17 mouse cellular contexts compared by ENCODE assay signal in the genomic region with DNA sequence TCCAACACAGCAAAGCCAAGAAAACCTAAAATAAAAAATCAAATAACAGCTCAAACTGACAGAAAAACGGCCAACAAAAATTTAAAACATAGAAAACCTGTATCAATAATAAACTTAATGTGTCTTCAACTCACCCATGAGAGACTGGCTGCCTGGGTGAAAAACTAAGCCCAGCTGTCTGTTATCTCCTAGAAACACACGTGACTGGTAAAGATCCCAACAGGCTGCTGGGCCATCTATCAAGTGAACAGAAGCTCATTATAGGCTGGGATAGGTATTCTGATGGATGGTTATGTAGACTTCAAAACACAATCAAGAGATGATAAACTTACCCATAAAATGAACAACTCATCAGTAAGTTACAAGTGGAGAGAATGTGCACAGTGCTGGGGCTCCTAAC. TPM values are rescaled to one million over a fixed set of nuclear protein-coding genes. Genes with fewer than 3 reads are reported as not detected.
"Had no signal": no experiment of that assay in that cellular context is flagged by ENCODE, and none has a peak within 500 bp of the region (broad histone marks: within the 10 kb centered on the region; RNA-seq: fewer than 3 reads in every experiment).

No protein-coding gene starts in this region.

- H3K4me2 ChIP-seq: limb, embryonic 12.5 days; limb, embryonic 15.5 days; midbrain, embryonic 13.5 days had no signal

- H3K27ac ChIP-seq: limb, embryonic 12.5 days; limb, embryonic 15.5 days; midbrain, embryonic 10.5 days; midbrain, embryonic 13.5 days had no signal

- ATAC-seq: midbrain, embryonic 13.5 days; midbrain, embryonic 16.5 days had no signal

- DNase-seq: kidney, adult 18-20 months; kidney, adult 9 months; kidney, postnatal 14 days; kidney, postnatal 4 days; lung, adult 2 months; lung, postnatal 14 days; lung, postnatal 4 days; thymus, adult 18-20 months; thymus, postnatal 36 days had no signal

- H3K4me3 ChIP-seq: limb, embryonic 12.5 days; limb, embryonic 15.5 days; midbrain, embryonic 10.5 days; midbrain, embryonic 13.5 days had no signal

- H3K9me3 ChIP-seq: limb, embryonic 12.5 days; limb, embryonic 15.5 days; midbrain, embryonic 10.5 days; midbrain, embryonic 13.5 days had no signal

- H3K4me1 ChIP-seq: limb, embryonic 12.5 days; midbrain, embryonic 10.5 days; midbrain, embryonic 13.5 days had no signal

- H3K36me3 ChIP-seq: midbrain, embryonic 13.5 days had no signal

- H3K27me3 ChIP-seq: limb, embryonic 12.5 days; limb, embryonic 15.5 days; midbrain, embryonic 13.5 days had no signal

- H3K9ac ChIP-seq: limb, embryonic 12.5 days; limb, embryonic 15.5 days; midbrain, embryonic 13.5 days had no signal

RNA-seq across cellular contexts. Expression of gene Adgrf2, which starts 47.7 kb away (rescaled TPM):
- total RNA-seq: megakaryocyte, adult 5-6 weeks had no signal
- polyA plus RNA-seq: intestine, embryonic 16.5 days; lung, embryonic 16.5 days had no signal
